7 mouse cellular contexts compared by ENCODE assay signal in the genomic region with DNA sequence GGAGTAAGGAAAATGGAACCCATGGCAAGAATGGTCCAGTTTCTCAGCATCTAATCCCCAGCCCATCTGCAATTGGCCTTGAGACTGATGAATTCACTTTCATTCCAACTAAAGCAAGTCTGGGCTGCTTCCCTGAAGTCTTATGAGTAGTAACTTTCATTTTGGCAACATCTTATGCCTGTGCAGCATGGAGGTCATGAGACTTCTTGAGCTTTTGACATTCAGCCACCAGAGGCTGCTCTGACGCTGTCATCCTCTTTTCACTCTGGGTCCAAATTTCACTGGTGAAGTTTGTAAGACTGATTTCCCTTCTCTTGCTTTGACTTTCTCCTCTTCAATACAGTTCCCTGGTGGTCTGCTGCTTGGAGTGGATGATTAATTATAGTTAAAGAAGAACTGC.
DNase-seq lines count a peak whose midpoint lies in the region; ATAC-seq and TF ChIP-seq lines count a peak whose summit lies in the region.

No protein-coding gene starts in this region.

- peak; percentile 69 to 78 for ATAC-seq in hematopoietic stem cell, adult 5-6 weeks (replicated peaks in 1 of 2; ENCODE audit: insufficient read depth in 1 of 2, low FRiP score in 2 of 2, low TSS enrichment in 1 of 2, low read depth in 1 of 2, poor library complexity in 2 of 2, severe bottlenecking in 2 of 2)
- ATAC-seq in neutrophil, adult 5-6 weeks (ENCODE audit: extremely low read depth, insufficient number of reproducible peaks, low FRiP score, poor library complexity, severe bottlenecking): 0 out of 2 replicates have a peak, but pooled peaks have one; percentile 53

- peak; percentile 19 for DNase-seq in ovary, adult 18-20 months (ENCODE audit: low spot score)
- DNase-seq in ovary, postnatal 14 days (ENCODE audit: low spot score): no peak
- peak; percentile 36 for DNase-seq in brain, embryonic 14.5 days (ENCODE audit: low read depth)
- no peak for DNase-seq in layer of hippocampus, postnatal 36 days
- no peak for DNase-seq in left cerebral cortex, postnatal 25 days (ENCODE audit: low spot score in 2 of 2)

- intact Hi-C loops in left cerebral cortex, postnatal 25 days (cut with DNase I): no loop called here

- TF ChIP-seq POLR2A in brain, embryonic 14.5 days (IDR thresholded peaks at IDR 0.05; ENCODE audit: borderline replicate concordance, extremely low read depth, insufficient read depth, insufficient read length, poor library complexity, severe bottlenecking): no peak

- TF ChIP-seq CTCF in brain, embryonic 14.5 days (IDR thresholded peaks at IDR 0.05; ENCODE audit: borderline replicate concordance, extremely low read depth, insufficient read depth, insufficient read length): peak; percentile 31; the same call in 1 of the 2 replicates

Comparison
In these comparisons a context has a peak if more than half of its experiments do, and no peak if none do; other contexts are left out.
1. DNase-seq: peak in ovary, adult 18-20 months (single experiment) and brain, embryonic 14.5 days (single experiment); none in ovary, postnatal 14 days (single experiment), layer of hippocampus, postnatal 36 days (0 of 2) and left cerebral cortex, postnatal 25 days (0 of 2).